Mouse (Mus musculus) lung, postnatal 0 days (tissue): Measurements from ENCODE around the gene Zfp30.

Experiments used
- CTCF ChIP-seq: IDR thresholded peaks from 2 replicates; pipeline ENCODE4 v1.5.1; 2016; ENCODE audit warnings: antibody characterized with exemption, mild to moderate bottlenecking
- EP300 ChIP-seq: IDR thresholded peaks from 2 replicates; pipeline ENCODE4 v1.6.1; 2016; ENCODE audit warnings: antibody characterized with exemption, mild to moderate bottlenecking, control low read depth

DNA sequence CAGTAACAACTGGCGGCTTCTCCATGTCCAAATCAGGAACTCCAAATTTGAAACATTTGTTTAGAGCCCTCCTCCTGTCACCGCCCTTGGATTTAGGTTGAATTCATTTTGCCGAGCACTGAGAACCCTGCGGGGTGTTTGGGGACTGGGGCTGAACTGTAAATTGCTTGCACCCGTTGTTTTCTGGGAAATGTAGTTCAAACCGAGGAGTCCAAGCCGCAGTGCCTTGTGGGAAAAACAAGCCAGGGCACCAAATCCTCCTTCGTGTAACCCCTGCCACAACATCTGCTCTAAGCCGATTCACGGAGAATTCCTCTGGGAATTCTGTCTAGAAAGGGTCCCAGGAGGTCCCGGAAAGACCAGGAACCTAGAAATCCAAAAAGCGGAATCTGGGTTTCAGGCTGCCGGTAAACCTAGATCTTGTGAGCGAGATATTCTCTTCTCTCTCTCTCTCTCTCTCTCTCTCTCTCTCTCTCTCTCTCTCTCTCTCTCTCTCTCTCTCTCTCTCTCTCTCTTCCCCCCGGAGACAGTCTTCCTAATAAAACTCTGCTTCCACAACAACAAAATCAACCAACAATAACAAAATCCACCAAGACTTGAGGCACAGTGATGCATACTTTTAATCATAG, 16.6 kb upstream of the Zfp30 start:
- TF ChIP-seq EP300, result no peak
- TF ChIP-seq CTCF, result no peak
